Mouse (Mus musculus) heart, postnatal 0 days (tissue): ENCODE measurements at regions not wholly inside any gene's neighbourhood (a gene's known extent, or its start where the extent isn't known, plus 50 kb on each side); places are given as distances from the start of the nearest gene placed in this dataset.

ENCODE experiments used
- ATAC-seq: fragments of 200-750 bp; cut with Nextera tagmentation; 2 replicates; pipeline ENCODE4 v1.8.0; 2017; ENCODE audit warnings: low read depth, moderate number of reproducible peaks, moderate library complexity; ENCODE audit not compliant: insufficient read depth
- DNase-seq: peaks from one replicate; pipeline ENCODE4 v3.0.0-alpha.2; 2016; ENCODE audit warnings: low spot score
- H3K27ac ChIP-seq: fragments of 300-500 bp; sonication (generic); 2 replicates; pipeline ENCODE4 v1.5.1; 2014; ENCODE audit warnings: low read depth, mild to moderate bottlenecking
- H3K27me3 ChIP-seq: fragments of 300-500 bp; sonication (generic); 2 replicates; pipeline ENCODE4 v1.6.1; 2014; ENCODE audit warnings: low read length, mixed read lengths; ENCODE audit not compliant: control insufficient read depth, insufficient read depth
- H3K36me3 ChIP-seq: fragments of 300-500 bp; sonication (generic); replicated peaks from 2 replicates; pipeline ENCODE4 v1.6.1; 2014; ENCODE audit warnings: low read length, mixed read lengths; ENCODE audit not compliant: control insufficient read depth, insufficient read depth
- H3K4me1 ChIP-seq: fragments of 300-500 bp; sonication (generic); 2 replicates; pipeline ENCODE4 v1.6.1; 2014; ENCODE audit warnings: antibody characterized with exemption; ENCODE audit not compliant: control insufficient read depth, insufficient read depth
- H3K4me2 ChIP-seq: fragments of 300-500 bp; sonication (generic); 2 replicates; pipeline ENCODE4 v1.6.1; 2014; ENCODE audit warnings: low read depth, mild to moderate bottlenecking, low read length, moderate library complexity
- H3K4me3 ChIP-seq: fragments of 300-500 bp; sonication (generic); 2 replicates; pipeline ENCODE4 v1.5.1; 2014; ENCODE audit warnings: low read depth, low read length
- H3K9ac ChIP-seq: fragments of 300-500 bp; sonication (generic); replicated peaks from 2 replicates; pipeline ENCODE4 v1.6.1; 2014; ENCODE audit warnings: low read depth, low read length, mixed read lengths
- H3K9me3 ChIP-seq: fragments of 300-500 bp; sonication (generic); replicated peaks from 2 replicates; pipeline ENCODE4 v1.6.1; 2016; ENCODE audit warnings: low read length; ENCODE audit not compliant: control insufficient read depth
- CTCF ChIP-seq: IDR thresholded peaks from 2 replicates; pipeline ENCODE4 v1.5.1; 2016; ENCODE audit warnings: antibody characterized with exemption, control low read depth, low read depth
- EP300 ChIP-seq: IDR thresholded peaks from 2 replicates; pipeline ENCODE4 v1.6.1; 2016; ENCODE audit warnings: antibody characterized with exemption, low read depth
- WGBS: fragments of 180-500 bp; shearing (Covaris S2); extraction: QIAGEN DNeasy Blood & Tissue Kit; methylation state at CpG from one replicate; pipeline ENCODE4 v1.1.7; 2014; 5-methylcytosine and 5-hydroxymethylcytosine counted together

GRCm38 (mm10) chr2:21129621-21130020 lies 75.5 kb downstream of the Enkur start:
- no peak overlapping the region for H3K9ac ChIP-seq
- H3K4me2 ChIP-seq: no peak overlapping the region
- DNase-seq (no peak), ATAC-seq (no peak)
- H3K4me1 ChIP-seq: no peaks in the 10 kb centered on the region
- no peak overlapping the region for H3K4me3 ChIP-seq
- no peaks in the 10 kb centered on the region for H3K27me3 ChIP-seq
- TF ChIP-seq EP300 (no peak), CTCF (no peak)
- no peaks in the 10 kb centered on the region for H3K36me3 ChIP-seq
- H3K27ac ChIP-seq: no peak overlapping the region
- H3K9me3 ChIP-seq: no peaks in the 10 kb centered on the region
- WGBS: 77% methylated on average over 7 of the region's 7 CpGs

- Histone ChIP-seq H3K4me2 (no peak overlapping the region), H3K27ac (no peak overlapping the region), H3K4me3 (no peak overlapping the region), H3K9ac (no peak overlapping the region), H3K36me3 (no peaks in the 10 kb centered on the region), H3K27me3 (no peaks in the 10 kb centered on the region), H3K4me1 (no peaks in the 10 kb centered on the region), H3K9me3 (no peaks in the 10 kb centered on the region)
- no peak for TF ChIP-seq CTCF
- ATAC-seq (no peak), DNase-seq (no peak)
- WGBS: 71% methylated on average over 1 of the region's 1 CpGs
These were observed 78.6 kb downstream of the Enkur start for GRCm38 (mm10) chr2:21126531-21126930.

DNA sequence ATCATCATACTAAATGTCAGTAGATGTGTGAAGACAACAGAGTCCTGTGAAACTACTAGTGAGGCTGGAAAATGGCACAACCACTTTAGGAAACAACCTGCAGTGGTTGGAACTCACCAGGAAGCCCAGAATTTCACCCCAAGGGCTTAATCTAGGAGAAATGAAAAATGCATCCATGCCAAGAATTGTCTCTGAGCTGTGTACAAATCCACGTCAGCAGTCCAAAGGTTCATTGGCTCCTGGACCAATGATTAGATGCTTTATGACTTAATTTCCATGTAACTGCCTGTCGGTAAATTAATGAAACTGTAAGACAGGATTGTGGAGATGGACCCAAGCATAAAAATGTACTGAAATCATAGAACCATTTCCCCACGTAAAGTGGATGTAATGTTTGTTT lies 82.7 kb downstream of the Enkur start:
- no peak for TF ChIP-seq EP300
- TF ChIP-seq CTCF: no peak
- DNase-seq (no peak), ATAC-seq (no peak)
- H3K27ac ChIP-seq: no peak overlapping the region
- no peaks in the 10 kb centered on the region for H3K36me3 ChIP-seq
- H3K9ac ChIP-seq: no peak overlapping the region
- H3K4me2 ChIP-seq: no peak overlapping the region
- H3K4me3 ChIP-seq: no peak overlapping the region
- H3K27me3 ChIP-seq: no peaks in the 10 kb centered on the region
- no peaks in the 10 kb centered on the region for H3K4me1 ChIP-seq
- 74% methylated on average over 3 of the region's 3 CpGs for WGBS
- no peaks in the 10 kb centered on the region for H3K9me3 ChIP-seq

GRCm38 (mm10) chr2:21121663-21122062 lies 83.5 kb downstream of the Enkur start:
- ATAC-seq (no peak), DNase-seq (no peak)
- H3K36me3 ChIP-seq: no peaks in the 10 kb centered on the region
- H3K4me2 ChIP-seq: no peak overlapping the region
- H3K27me3 ChIP-seq: no peaks in the 10 kb centered on the region
- H3K9ac ChIP-seq: no peak overlapping the region
- no peak overlapping the region for H3K27ac ChIP-seq
- no peaks in the 10 kb centered on the region for H3K4me1 ChIP-seq
- no peaks in the 10 kb centered on the region for H3K9me3 ChIP-seq
- no peak for TF ChIP-seq CTCF
- no peak for TF ChIP-seq EP300
- H3K4me3 ChIP-seq: no peak overlapping the region
- WGBS: 84% methylated on average over 1 of the region's 1 CpGs

- TF ChIP-seq CTCF (no peak), EP300 (no peak)
- Histone ChIP-seq H3K36me3 (no peaks in the 10 kb centered on the region), H3K27ac (no peak overlapping the region), H3K9ac (no peak overlapping the region), H3K4me1 (no peaks in the 10 kb centered on the region), H3K4me3 (no peak overlapping the region), H3K4me2 (no peak overlapping the region), H3K27me3 (no peaks in the 10 kb centered on the region), H3K9me3 (no peaks in the 10 kb centered on the region)
- ATAC-seq (no peak), DNase-seq (no peak)
- 78% methylated on average over 5 of the region's 5 CpGs for WGBS
These were observed 88.3 kb downstream of the Enkur start for GRCm38 (mm10) chr2:21116817-21117216.

DNA sequence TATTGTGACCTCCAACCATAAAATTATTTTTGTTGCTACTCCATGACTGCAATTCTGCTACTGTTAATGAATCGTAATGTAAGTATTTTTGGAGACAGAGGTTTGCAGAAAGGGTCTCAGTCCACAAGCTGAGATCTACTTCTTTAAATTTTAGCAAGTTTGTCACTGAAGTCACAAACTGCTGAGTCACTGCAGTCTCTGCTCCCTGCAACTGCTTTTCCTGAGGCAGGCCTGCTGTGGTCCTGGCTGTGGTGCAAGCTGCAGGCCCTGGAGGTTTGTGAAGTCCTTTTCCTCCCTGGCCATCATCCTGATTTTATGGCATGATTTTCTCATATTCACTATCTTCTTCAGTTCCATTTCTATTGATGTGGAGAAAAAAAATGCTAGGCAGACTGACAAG lies 93.6 kb downstream of the Enkur start:
- DNase-seq (no peak), ATAC-seq (no peak)
- Histone ChIP-seq H3K36me3 (no peaks in the 10 kb centered on the region), H3K27ac (no peak overlapping the region), H3K4me1 (no peaks in the 10 kb centered on the region), H3K4me2 (no peak overlapping the region), H3K27me3 (no peaks in the 10 kb centered on the region), H3K9me3 (no peaks in the 10 kb centered on the region), H3K9ac (no peak overlapping the region), H3K4me3 (no peak overlapping the region)
- 74% methylated on average over 1 of the region's 1 CpGs for WGBS
- no peak for TF ChIP-seq CTCF
- no peak for TF ChIP-seq EP300
